Mouse (Mus musculus) hindbrain, postnatal 0 days (tissue): ENCODE measurements around the gene Epb41l3. TPM values are rescaled to one million over a fixed set of nuclear protein-coding genes. Genes with fewer than 3 reads are reported as not detected.

Experiments used
- ATAC-seq: fragments of 200-750 bp; cut with Nextera tagmentation; 2 replicates; pipeline ENCODE4 v1.8.0; 2017; ENCODE audit warnings: mild to moderate bottlenecking, moderate TSS enrichment, moderate library complexity
- DNase-seq: peaks from one replicate; pipeline ENCODE4 v3.0.0-alpha.2; 2015; ENCODE audit warnings: low spot score
- H3K27ac ChIP-seq: fragments of 300-500 bp; sonication (generic); 2 replicates; pipeline ENCODE4 v1.5.1; 2014; ENCODE audit warnings: mild to moderate bottlenecking
- H3K27me3 ChIP-seq: fragments of 300-500 bp; sonication (generic); 2 replicates; pipeline ENCODE4 v1.6.1; 2014; ENCODE audit warnings: low read length, mixed read lengths; ENCODE audit not compliant: insufficient read depth
- H3K36me3 ChIP-seq: fragments of 300-500 bp; sonication (generic); 2 replicates; pipeline ENCODE4 v1.6.1; 2014; ENCODE audit warnings: low read length, mixed read lengths; ENCODE audit not compliant: insufficient read depth
- H3K4me1 ChIP-seq: fragments of 300-500 bp; sonication (generic); 2 replicates; pipeline ENCODE4 v1.6.1; 2014; ENCODE audit warnings: antibody characterized with exemption, low read length, mixed read lengths; ENCODE audit not compliant: insufficient read depth
- H3K4me2 ChIP-seq: fragments of 300-500 bp; sonication (generic); 2 replicates; pipeline ENCODE4 v1.6.1; 2014; ENCODE audit warnings: low read depth, mild to moderate bottlenecking, low read length, moderate library complexity, mixed read lengths
- H3K4me3 ChIP-seq: fragments of 300-500 bp; sonication (generic); 2 replicates; pipeline ENCODE4 v1.5.1; 2014; ENCODE audit warnings: low read length
- H3K9ac ChIP-seq: fragments of 300-500 bp; sonication (generic); replicated peaks from 2 replicates; pipeline ENCODE4 v1.6.1; 2014; ENCODE audit warnings: mild to moderate bottlenecking, low read length, moderate library complexity, mixed read lengths
- H3K9me3 ChIP-seq: fragments of 300-500 bp; sonication (generic); 2 replicates; pipeline ENCODE4 v1.6.1; 2016; ENCODE audit warnings: low read length, mixed read lengths
- CTCF ChIP-seq: IDR thresholded peaks from 2 replicates; pipeline ENCODE4 v1.5.1; 2016; ENCODE audit warnings: antibody characterized with exemption, control low read depth, low read depth
- WGBS: fragments of 180-500 bp; shearing (Covaris S2); extraction: QIAGEN DNeasy Blood & Tissue Kit; methylation state at CpG from one replicate; pipeline ENCODE4 v1.1.7; 2014; 5-methylcytosine and 5-hydroxymethylcytosine counted together
- polyA plus RNA-seq: library from polyadenylated mRNA; unstranded; fragments of >200 nt; fragmentation: Nextera tagmentation; extraction: Ambion mirVana; gene quantifications from 2 replicates; pipeline ENCODE4 v1.2.1, GENCODE M21; 2015
- total RNA-seq: library from RNA; depleted of rRNA; stranded (reverse); fragments of >200 nt; gene quantifications from 2 replicates; pipeline ENCODE4 v1.2.3, GENCODE M21; 2014; rRNA removed

Gene Epb41l3
- total and polyA plus RNA-seq, 2 experiments from 2014 or later, result 105 to 107 TPM

DNA sequence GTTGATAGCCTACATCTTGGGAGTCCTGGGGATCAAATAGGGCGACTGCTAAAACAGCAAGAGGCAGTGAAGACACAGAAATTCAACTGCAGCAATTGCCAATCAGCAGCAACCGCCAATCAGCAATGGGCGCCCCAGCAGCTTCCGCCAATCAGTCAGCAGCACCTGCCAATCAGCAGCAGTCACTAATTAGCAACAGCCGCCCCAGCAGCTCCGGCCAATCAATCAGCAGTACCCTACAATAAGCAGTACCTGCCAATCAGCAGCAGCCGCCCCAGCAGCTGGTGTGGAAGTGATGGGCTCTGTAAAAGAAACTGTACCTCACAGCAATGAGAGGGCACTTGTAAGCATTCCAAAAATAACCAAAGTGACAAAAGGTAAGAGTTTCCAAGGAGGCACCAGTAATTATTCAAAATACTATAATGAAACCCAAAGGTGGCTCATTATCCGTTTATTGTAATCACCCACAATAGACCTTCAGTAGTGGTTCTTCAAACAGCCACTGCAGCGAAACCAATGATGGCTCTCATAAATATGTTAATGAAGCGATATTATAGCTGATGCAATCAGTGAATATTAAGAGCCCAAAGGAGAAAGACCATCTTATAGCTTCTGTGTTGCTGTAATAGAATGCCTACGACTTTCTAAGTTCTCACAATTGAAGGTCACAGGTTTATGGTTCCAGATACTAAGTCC lies 228.2 kb downstream of the Epb41l3 start:
- Histone ChIP-seq H3K27me3 (no peaks in the 10 kb centered on the region), H3K4me3 (no peak overlapping the region), H3K4me2 (no peak overlapping the region), H3K4me1 (no peaks in the 10 kb centered on the region), H3K9me3 (no peaks in the 10 kb centered on the region), H3K9ac (no peak overlapping the region), H3K27ac (no peak overlapping the region), H3K36me3 (no peaks in the 10 kb centered on the region)
- WGBS, result 54% methylated on average over 11 of the region's 11 CpGs
- peak; percentile 48 for DNase-seq
- peak; percentile 74 for ATAC-seq
- TF ChIP-seq CTCF, result no peak

DNA sequence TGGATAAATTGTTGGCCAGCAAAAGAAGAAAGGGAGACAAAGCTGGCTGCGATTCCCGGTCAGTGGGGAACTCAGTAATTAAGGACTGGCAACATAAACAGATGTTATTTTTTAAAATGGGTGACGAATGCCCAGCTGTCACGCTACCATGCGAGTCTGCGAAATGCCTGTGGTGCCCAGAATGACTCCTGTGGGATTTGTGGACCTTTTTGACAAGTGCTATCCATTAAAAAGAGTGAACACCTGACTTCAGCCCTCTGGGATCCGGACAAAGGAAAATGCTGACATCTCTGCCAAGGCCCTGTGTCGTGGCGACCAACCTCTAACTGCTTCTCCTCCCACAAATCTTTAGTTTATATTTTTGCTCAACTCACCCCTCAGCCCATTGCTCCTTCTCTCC lies 232.2 kb downstream of the Epb41l3 start:
- Histone ChIP-seq H3K36me3 (no peaks in the 10 kb centered on the region), H3K9me3 (no peaks in the 10 kb centered on the region), H3K27me3 (no peaks in the 10 kb centered on the region), H3K4me2 (no peak overlapping the region), H3K9ac (no peak overlapping the region), H3K4me3 (no peak overlapping the region), H3K27ac (no peak overlapping the region), H3K4me1 (no peaks in the 10 kb centered on the region)
- TF ChIP-seq CTCF, result no peak
- ATAC-seq, result no peak
- DNase-seq, result no peak
- 51% methylated on average over 9 of the region's 9 CpGs for WGBS

DNA sequence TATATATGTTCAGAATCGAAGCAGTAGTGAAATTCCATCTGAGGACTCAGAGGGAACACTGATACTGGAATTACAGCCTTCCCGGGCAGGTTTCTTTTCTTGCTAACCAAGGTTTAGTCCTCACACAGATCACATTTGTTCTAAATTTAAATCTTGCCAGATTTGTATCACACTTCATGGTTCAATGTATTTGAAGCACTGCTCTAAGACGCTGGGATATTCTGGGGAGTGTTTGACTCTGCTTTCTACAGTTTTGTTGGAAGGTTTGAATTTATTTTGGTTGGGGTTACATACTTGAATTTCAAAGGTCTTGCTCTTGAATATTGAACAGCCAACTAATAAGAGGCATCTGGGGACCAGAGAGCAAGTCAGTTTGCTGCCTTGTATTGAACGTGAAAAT lies 234.4 kb downstream of the Epb41l3 start:
- DNase-seq (no peak), ATAC-seq (no peak)
- H3K36me3 ChIP-seq, result no peaks in the 10 kb centered on the region
- no peak overlapping the region for H3K4me2 ChIP-seq
- H3K9me3 ChIP-seq, result no peaks in the 10 kb centered on the region
- no peak overlapping the region for H3K27ac ChIP-seq
- H3K9ac ChIP-seq, result no peak overlapping the region
- no peaks in the 10 kb centered on the region for H3K27me3 ChIP-seq
- no peak for TF ChIP-seq CTCF
- no peaks in the 10 kb centered on the region for H3K4me1 ChIP-seq
- H3K4me3 ChIP-seq, result no peak overlapping the region
- 83% methylated on average over 4 of the region's 4 CpGs for WGBS

DNA sequence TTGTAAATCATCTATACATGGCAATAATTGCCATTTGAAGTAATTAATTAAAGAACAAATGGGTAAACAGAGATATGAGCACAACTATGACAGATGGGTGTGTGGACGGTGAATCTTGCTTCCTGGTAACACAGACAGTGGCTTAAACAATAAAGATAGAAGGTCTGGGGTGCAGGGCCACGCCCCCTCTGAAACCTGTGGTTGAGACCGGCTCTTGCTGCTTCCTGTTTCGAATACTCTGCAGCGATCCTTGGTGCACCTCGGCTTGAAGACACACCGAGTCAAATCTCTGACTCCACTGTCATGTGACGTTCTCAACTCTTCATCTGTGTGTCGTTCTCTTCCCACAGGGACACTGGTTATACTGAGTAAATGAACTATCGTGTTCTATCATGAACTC lies 245.0 kb downstream of the Epb41l3 start:
- WGBS, result 90% methylated on average over 10 of the region's 10 CpGs
- no peak for DNase-seq

DNA sequence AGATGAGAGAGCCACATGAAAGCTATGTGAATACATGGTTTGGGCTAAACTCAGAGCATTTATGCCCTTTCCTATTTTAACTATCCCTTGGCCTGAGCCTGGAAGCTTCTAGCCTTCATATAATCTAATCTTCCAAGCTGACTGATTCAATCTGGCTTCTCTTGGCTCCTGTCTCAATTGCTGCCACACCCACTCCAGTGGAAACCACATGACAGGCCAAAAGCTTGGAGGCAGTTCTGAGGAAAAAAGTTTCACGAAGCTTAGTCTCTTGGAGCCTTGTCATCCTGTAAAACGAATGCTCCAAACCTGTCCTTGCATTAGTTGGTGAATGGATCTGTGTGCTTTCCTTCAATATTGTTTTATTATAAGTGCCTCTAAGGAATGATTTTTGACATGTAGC lies 247.2 kb downstream of the Epb41l3 start:
- Histone ChIP-seq H3K9me3 (no peaks in the 10 kb centered on the region), H3K4me1 (no peaks in the 10 kb centered on the region), H3K9ac (no peak overlapping the region), H3K27me3 (no peaks in the 10 kb centered on the region), H3K4me3 (no peak overlapping the region), H3K27ac (no peak overlapping the region), H3K4me2 (no peak overlapping the region), H3K36me3 (no peaks in the 10 kb centered on the region)
- DNase-seq (no peak), ATAC-seq (no peak)
- no peak for TF ChIP-seq CTCF
- WGBS, result 91% methylated on average over 2 of the region's 2 CpGs

More for the DNA sequence above, 245.0 kb downstream of the Epb41l3 start:
- TF ChIP-seq CTCF, result no peak
- Histone ChIP-seq H3K27ac (no peak overlapping the region), H3K27me3 (no peaks in the 10 kb centered on the region), H3K4me2 (no peak overlapping the region), H3K9ac (no peak overlapping the region), H3K4me1 (no peaks in the 10 kb centered on the region), H3K4me3 (no peak overlapping the region), H3K9me3 (no peaks in the 10 kb centered on the region), H3K36me3 (no peaks in the 10 kb centered on the region)
- ATAC-seq, result no peak

Other genes starting within 250 kb of the Epb41l3 start
- 15.4 and 19.9 TPM in 2 replicates for gene Tmem200c, start 249.1 kb upstream of the Epb41l3 start, total RNA-seq
- gene Tmem200c, start 249.1 kb upstream of the Epb41l3 start, polyA plus RNA-seq, result 2.3 and 2.7 TPM in 2 replicates